Mouse (Mus musculus): Measurements from ENCODE around the gene Rpl11.
A peak's percentile ranks its signal among the peaks of the same experiment; 100 is the strongest.

GRCm38 (mm10) chr4:135986943-135987710 lies 66.1 kb downstream of the Rpl11 start, which contains the start of gene Pithd1:
- TF ChIP-seq POLR2A (IDR thresholded peaks at IDR 0.05; ENCODE audit: borderline replicate concordance, control insufficient read depth, low read depth, low read length) (peak; percentile 98; the same call in 1 of the 2 replicates), CTCF (IDR thresholded peaks at IDR 0.05; ENCODE audit: control insufficient read depth, insufficient read depth, low read length) (no peak)
